Mouse (Mus musculus): ENCODE results near the gene Olfr272. TPM values are rescaled to one million over a fixed set of nuclear protein-coding genes. Genes with fewer than 3 reads are reported as not detected.

Gene Olfr272
- total and polyA plus RNA-seq, 2 experiments from 2014 or later, result not detected

GRCm38 (mm10) chr4:52916659-52917310 is 2.2 kb downstream of the Olfr272 start:
- no peak for DNase-seq (ENCODE audit: low spot score)
- Histone ChIP-seq H3K4me3 (ENCODE audit: low read length) (no peak overlapping the region), H3K4me1 (ENCODE audit: insufficient read depth, low read length) (no peaks in the 10 kb centered on the region), H3K27me3 (ENCODE audit: insufficient read depth, low read length) (no peaks in the 10 kb centered on the region), H3K9me3 (ENCODE audit: low read length) (no peaks in the 10 kb centered on the region), H3K36me3 (ENCODE audit: insufficient read depth, low read length) (no peaks in the 10 kb centered on the region), H3K27ac (no peak overlapping the region), H3K9ac (replicated peaks; ENCODE audit: low read length) (no peak overlapping the region), H3K4me2 (ENCODE audit: low read depth, low read length) (no peak overlapping the region)
- ATAC-seq, result no peak
- WGBS, result 83% methylated on average over 6 of the region's 6 CpGs
- no peak for TF ChIP-seq CTCF (IDR thresholded peaks at IDR 0.05; ENCODE audit: low read depth)

GRCm38 (mm10) chr4:52912409-52912808 is 6.6 kb downstream of the Olfr272 start:
- no peaks in the 10 kb centered on the region for H3K9me3 ChIP-seq (ENCODE audit: low read length)
- no peak overlapping the region for H3K9ac ChIP-seq (replicated peaks; ENCODE audit: low read length)
- TF ChIP-seq CTCF (IDR thresholded peaks at IDR 0.05; ENCODE audit: low read depth), result no peak
- H3K27ac ChIP-seq, result no peak overlapping the region
- H3K4me2 ChIP-seq (ENCODE audit: low read depth, low read length), result no peak overlapping the region
- no peak for DNase-seq (ENCODE audit: low spot score)
- H3K36me3 ChIP-seq (ENCODE audit: insufficient read depth, low read length), result no peaks in the 10 kb centered on the region
- no peaks in the 10 kb centered on the region for H3K4me1 ChIP-seq (ENCODE audit: insufficient read depth, low read length)
- H3K4me3 ChIP-seq (ENCODE audit: low read length), result no peak overlapping the region
- no peaks in the 10 kb centered on the region for H3K27me3 ChIP-seq (ENCODE audit: insufficient read depth, low read length)
- 51% methylated on average over 3 of the region's 3 CpGs for WGBS
- ATAC-seq, result no peak

GRCm38 (mm10) chr4:52909542-52909941 is 9.4 kb downstream of the Olfr272 start:
- Histone ChIP-seq H3K27me3 (ENCODE audit: insufficient read depth, low read length) (no peaks in the 10 kb centered on the region), H3K9me3 (ENCODE audit: low read length) (no peaks in the 10 kb centered on the region), H3K4me3 (ENCODE audit: low read length) (no peak overlapping the region), H3K9ac (replicated peaks; ENCODE audit: low read length) (no peak overlapping the region), H3K4me2 (ENCODE audit: low read depth, low read length) (no peak overlapping the region), H3K27ac (no peak overlapping the region), H3K4me1 (ENCODE audit: insufficient read depth, low read length) (no peaks in the 10 kb centered on the region), H3K36me3 (ENCODE audit: insufficient read depth, low read length) (no peaks in the 10 kb centered on the region)
- TF ChIP-seq CTCF (IDR thresholded peaks at IDR 0.05; ENCODE audit: low read depth), result no peak
- ATAC-seq (no peak), DNase-seq (ENCODE audit: low spot score) (no peak)
- WGBS, result 72% methylated on average over 3 of the region's 3 CpGs

GRCm38 (mm10) chr4:52864156-52864555 is 54.8 kb downstream of the Olfr272 start:
- Histone ChIP-seq H3K27me3 (ENCODE audit: insufficient read depth, low read length) (no peaks in the 10 kb centered on the region), H3K4me3 (ENCODE audit: low read length) (no peak overlapping the region), H3K27ac (no peak overlapping the region), H3K4me1 (ENCODE audit: insufficient read depth, low read length) (no peaks in the 10 kb centered on the region), H3K36me3 (ENCODE audit: insufficient read depth, low read length) (no peaks in the 10 kb centered on the region), H3K9ac (replicated peaks; ENCODE audit: low read length) (no peak overlapping the region), H3K9me3 (ENCODE audit: low read length) (no peaks in the 10 kb centered on the region), H3K4me2 (ENCODE audit: low read depth, low read length) (no peak overlapping the region)
- 92% methylated on average over 9 of the region's 9 CpGs for WGBS
- no peak for DNase-seq (ENCODE audit: low spot score)
- TF ChIP-seq CTCF (IDR thresholded peaks at IDR 0.05; ENCODE audit: low read depth), result no peak
- no peak for ATAC-seq

Other genes starting within 250 kb of the Olfr272 start
- gene Olfr275, start 104.6 kb downstream of the Olfr272 start, total RNA-seq (2014; rRNA removed), result not detected in 2 replicates
- not detected in 2 replicates for gene Olfr275, start 104.6 kb downstream of the Olfr272 start, polyA plus RNA-seq (2015; fragmentation: Nextera tagmentation; extraction: Ambion mirVana)
- not detected in 2 replicates for gene Olfr273, start 59.9 kb downstream of the Olfr272 start, total RNA-seq (2014; rRNA removed)
- gene Olfr273, start 59.9 kb downstream of the Olfr272 start, polyA plus RNA-seq (2015; fragmentation: Nextera tagmentation; extraction: Ambion mirVana), result not detected in 2 replicates
- gene Olfr270, start 45.4 kb upstream of the Olfr272 start, total RNA-seq (2014; rRNA removed), result not detected in 2 replicates
- gene Olfr270, start 45.4 kb upstream of the Olfr272 start, polyA plus RNA-seq (2015; fragmentation: Nextera tagmentation; extraction: Ambion mirVana), result not detected in 2 replicates
- gene Nipsnap3a, start 70.1 kb upstream of the Olfr272 start, total RNA-seq (2014; rRNA removed), result not detected in 2 replicates
- not detected in 2 replicates for gene Nipsnap3a, start 70.1 kb upstream of the Olfr272 start, polyA plus RNA-seq (2015; fragmentation: Nextera tagmentation; extraction: Ambion mirVana)
- gene Nipsnap3b, start 92.7 kb upstream of the Olfr272 start, total RNA-seq (2014; rRNA removed), result 96.6 and 97.0 TPM in 2 replicates
- 151 and 159 TPM in 2 replicates for gene Nipsnap3b, start 92.7 kb upstream of the Olfr272 start, polyA plus RNA-seq (2015; fragmentation: Nextera tagmentation; extraction: Ambion mirVana)
- gene Abca1, start 240.7 kb upstream of the Olfr272 start, total RNA-seq (2014; rRNA removed), result 43.5 and 49.5 TPM in 2 replicates
- 8.8 TPM in 2 replicates for gene Abca1, start 240.7 kb upstream of the Olfr272 start, polyA plus RNA-seq (2015; fragmentation: Nextera tagmentation; extraction: Ambion mirVana)

All from hindbrain, postnatal 0 days (tissue).